Mouse (Mus musculus): ENCODE data around the gene Tjp1. TPM values are rescaled to one million over a fixed set of nuclear protein-coding genes. Genes with fewer than 3 reads are reported as not detected.

Gene Tjp1
- polyA plus RNA-seq, 1 experiment from 2014 or later: 13.4 TPM

DNA sequence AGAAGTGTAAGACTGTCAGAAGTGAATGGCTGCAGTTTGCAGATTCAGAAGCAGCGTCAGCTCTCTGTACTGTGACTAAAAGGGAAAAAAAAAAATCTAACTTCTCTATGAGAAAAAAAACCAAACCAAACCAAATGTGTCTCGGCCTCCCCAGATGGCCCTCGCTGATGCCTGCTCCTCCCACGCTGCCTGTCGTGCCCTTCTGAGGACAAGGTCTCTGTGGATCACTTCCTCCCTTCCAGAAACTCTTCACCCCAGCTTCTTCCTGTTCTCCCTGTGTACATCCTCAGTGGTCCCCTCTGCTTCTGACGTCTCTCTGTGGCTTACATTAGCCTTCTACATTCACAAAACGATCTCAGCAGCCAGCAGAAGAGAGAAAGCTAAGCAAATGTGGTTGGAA lies 26.8 kb downstream of the Tjp1 start:
- Histone ChIP-seq H3K27me3 (ENCODE audit: control insufficient read depth, insufficient read depth, low read length) (no peaks in the 10 kb centered on the region), H3K4me1 (ENCODE audit: control insufficient read depth, insufficient read depth, low read length) (no peaks in the 10 kb centered on the region), H3K4me3 (ENCODE audit: low read depth, low read length) (no peak overlapping the region), H3K27ac (ENCODE audit: low read length) (no peak overlapping the region), H3K36me3 (ENCODE audit: control insufficient read depth, insufficient read depth, low read length) (no peaks in the 10 kb centered on the region), H3K9ac (replicated peaks; ENCODE audit: low read depth, low read length) (no peak overlapping the region), H3K9me3 (ENCODE audit: control insufficient read depth, low read depth, low read length) (no peaks in the 10 kb centered on the region), H3K4me2 (replicated peaks; ENCODE audit: low read depth, low read length) (no peak overlapping the region)
- ATAC-seq (ENCODE audit: insufficient number of reproducible peaks, insufficient read depth, low FRiP score, low read depth): no peak
- WGBS: 40% methylated on average over 7 of the region's 7 CpGs

DNA sequence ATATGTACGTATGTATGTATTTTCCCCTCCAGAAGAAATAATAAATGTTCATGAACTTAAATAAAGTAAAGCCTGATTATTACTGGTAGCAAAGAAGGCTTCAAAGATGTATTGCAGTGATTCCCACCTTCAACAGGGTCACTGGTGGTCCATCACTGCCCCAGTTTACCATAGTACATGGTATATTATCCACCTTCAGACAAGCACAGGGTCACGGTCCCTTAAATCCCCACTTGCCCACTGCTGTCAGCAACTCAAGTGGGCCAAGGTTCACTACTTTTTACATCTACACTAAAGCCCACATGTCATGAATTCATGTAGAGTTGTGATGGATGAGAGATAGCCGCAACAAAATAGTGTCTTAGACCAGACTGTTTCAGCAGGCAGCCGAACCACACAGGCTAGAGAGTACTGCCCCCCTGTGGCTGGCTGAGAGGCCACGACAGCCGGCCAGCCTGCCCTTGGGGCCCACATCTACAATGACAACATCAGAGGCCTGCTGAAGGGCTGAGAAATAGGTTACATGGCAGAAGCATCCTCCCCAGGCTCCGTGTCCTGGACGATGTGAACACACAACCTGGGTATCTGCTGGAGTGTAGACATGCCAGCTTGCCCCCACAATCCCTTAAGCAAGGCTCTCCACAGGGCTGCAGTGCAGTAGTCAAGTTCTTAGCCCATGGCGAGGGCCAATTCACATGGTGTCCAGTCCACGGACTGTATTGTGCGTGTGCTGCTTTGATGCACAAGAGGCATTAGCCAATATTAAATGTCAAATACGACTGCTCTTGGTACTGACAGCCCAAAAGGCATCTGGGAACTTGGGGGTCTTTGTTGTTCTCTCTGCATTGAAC lies 29.6 kb downstream of the Tjp1 start:
- Histone ChIP-seq H3K27ac (ENCODE audit: low read length) (no peak overlapping the region), H3K4me2 (replicated peaks; ENCODE audit: low read depth, low read length) (no peak overlapping the region), H3K9me3 (ENCODE audit: control insufficient read depth, low read depth, low read length) (no peaks in the 10 kb centered on the region), H3K27me3 (ENCODE audit: control insufficient read depth, insufficient read depth, low read length) (no peaks in the 10 kb centered on the region), H3K36me3 (ENCODE audit: control insufficient read depth, insufficient read depth, low read length) (no peaks in the 10 kb centered on the region), H3K9ac (replicated peaks; ENCODE audit: low read depth, low read length) (no peak overlapping the region), H3K4me1 (ENCODE audit: control insufficient read depth, insufficient read depth, low read length) (no peaks in the 10 kb centered on the region), H3K4me3 (ENCODE audit: low read depth, low read length) (no peak overlapping the region)
- peak; percentile 49; the same call in 1 of the 2 replicates for ATAC-seq (ENCODE audit: insufficient number of reproducible peaks, insufficient read depth, low FRiP score, low read depth)
- 53% methylated on average over 12 of the region's 12 CpGs for WGBS

DNA sequence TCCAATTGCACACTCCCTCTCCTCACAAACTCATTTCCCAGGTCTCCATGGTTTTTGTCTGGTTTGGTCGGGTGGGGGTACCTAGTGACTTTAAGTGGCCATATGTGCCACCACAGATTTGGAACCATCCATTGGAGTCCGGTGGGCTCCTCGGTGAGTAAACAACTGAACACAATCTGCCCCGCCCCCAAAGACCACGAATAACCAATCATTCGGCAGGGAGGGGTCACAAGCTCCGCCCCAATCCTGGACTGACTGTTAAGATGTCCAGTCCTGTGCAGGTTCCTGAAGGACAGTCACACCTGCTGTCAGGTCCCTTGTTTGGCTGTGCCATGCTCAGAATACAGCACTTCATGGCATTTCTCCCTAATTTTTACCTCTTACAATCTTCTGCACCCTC lies 37.1 kb downstream of the Tjp1 start:
- H3K27ac ChIP-seq (ENCODE audit: low read length): no peak overlapping the region
- no peaks in the 10 kb centered on the region for H3K36me3 ChIP-seq (ENCODE audit: control insufficient read depth, insufficient read depth, low read length)
- no peak overlapping the region for H3K4me3 ChIP-seq (ENCODE audit: low read depth, low read length)
- WGBS: 81% methylated on average over 7 of the region's 7 CpGs
- H3K4me1 ChIP-seq (ENCODE audit: control insufficient read depth, insufficient read depth, low read length): 0 out of 2 replicates have a peak, but pooled peaks cover 3% of the 10 kb centered on the region
- no peak for ATAC-seq (ENCODE audit: insufficient number of reproducible peaks, insufficient read depth, low FRiP score, low read depth)
- H3K9ac ChIP-seq (replicated peaks; ENCODE audit: low read depth, low read length): no peak overlapping the region
- H3K27me3 ChIP-seq (ENCODE audit: control insufficient read depth, insufficient read depth, low read length): no peaks in the 10 kb centered on the region
- no peaks in the 10 kb centered on the region for H3K9me3 ChIP-seq (ENCODE audit: control insufficient read depth, low read depth, low read length)
- H3K4me2 ChIP-seq (replicated peaks; ENCODE audit: low read depth, low read length): no peak overlapping the region

DNA sequence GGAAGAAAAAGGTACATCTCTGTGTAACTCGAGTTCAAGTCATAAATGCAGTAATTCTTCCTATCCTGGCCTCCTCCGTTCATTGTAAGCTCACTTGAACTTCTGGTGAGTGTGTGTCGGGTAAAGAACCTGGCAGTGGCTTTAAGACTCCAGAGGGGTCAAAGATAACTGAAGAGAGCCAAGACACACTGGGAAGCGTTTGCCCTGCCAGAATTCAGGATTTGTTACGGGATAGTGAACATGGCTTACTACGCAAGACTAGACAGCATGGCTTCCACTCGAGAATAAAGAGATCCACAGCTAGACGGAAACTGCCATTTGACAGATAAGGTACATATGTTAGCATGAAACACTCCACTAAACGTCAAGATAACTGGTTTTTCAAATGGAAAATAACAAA lies 37.8 kb downstream of the Tjp1 start:
- ATAC-seq (ENCODE audit: insufficient number of reproducible peaks, insufficient read depth, low FRiP score, low read depth): no peak
- no peaks in the 10 kb centered on the region for H3K27me3 ChIP-seq (ENCODE audit: control insufficient read depth, insufficient read depth, low read length)
- no peak overlapping the region for H3K4me2 ChIP-seq (replicated peaks; ENCODE audit: low read depth, low read length)
- H3K36me3 ChIP-seq (ENCODE audit: control insufficient read depth, insufficient read depth, low read length): no peaks in the 10 kb centered on the region
- H3K27ac ChIP-seq (ENCODE audit: low read length): no peak overlapping the region
- no peak overlapping the region for H3K4me3 ChIP-seq (ENCODE audit: low read depth, low read length)
- no peak overlapping the region for H3K9ac ChIP-seq (replicated peaks; ENCODE audit: low read depth, low read length)
- H3K9me3 ChIP-seq (ENCODE audit: control insufficient read depth, low read depth, low read length): no peaks in the 10 kb centered on the region
- 0 out of 2 replicates have a peak, but pooled peaks cover 3% of the 10 kb centered on the region for H3K4me1 ChIP-seq (ENCODE audit: control insufficient read depth, insufficient read depth, low read length)
- WGBS: 75% methylated on average over 9 of the region's 9 CpGs

DNA sequence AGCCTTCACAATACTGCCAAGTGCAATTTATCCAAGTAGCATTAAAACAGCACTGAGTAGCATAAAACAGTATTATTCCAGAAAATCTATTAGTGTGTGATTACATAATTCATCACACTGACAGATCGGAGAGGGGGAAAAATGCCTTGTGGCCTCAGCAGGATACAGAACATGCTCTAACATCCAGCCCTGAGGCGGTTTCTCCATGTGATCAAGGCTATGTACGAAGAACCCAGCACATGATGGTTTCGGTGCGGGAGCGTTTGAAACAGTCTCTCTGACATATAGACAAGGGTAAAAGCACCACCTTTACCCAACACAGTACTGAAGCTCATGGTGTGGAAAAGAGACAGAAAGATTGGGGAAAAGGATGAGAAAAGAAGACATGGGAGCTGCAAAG lies 38.4 kb downstream of the Tjp1 start:
- Histone ChIP-seq H3K4me2 (replicated peaks; ENCODE audit: low read depth, low read length) (no peak overlapping the region), H3K36me3 (ENCODE audit: control insufficient read depth, insufficient read depth, low read length) (no peaks in the 10 kb centered on the region), H3K27me3 (ENCODE audit: control insufficient read depth, insufficient read depth, low read length) (no peaks in the 10 kb centered on the region), H3K4me1 (ENCODE audit: control insufficient read depth, insufficient read depth, low read length) (0 out of 2 replicates have a peak, but pooled peaks cover 3% of the 10 kb centered on the region), H3K9ac (replicated peaks; ENCODE audit: low read depth, low read length) (no peak overlapping the region), H3K4me3 (ENCODE audit: low read depth, low read length) (no peak overlapping the region), H3K27ac (ENCODE audit: low read length) (no peak overlapping the region), H3K9me3 (ENCODE audit: control insufficient read depth, low read depth, low read length) (no peaks in the 10 kb centered on the region)
- 86% methylated on average over 6 of the region's 6 CpGs for WGBS
- ATAC-seq (ENCODE audit: insufficient number of reproducible peaks, insufficient read depth, low FRiP score, low read depth): no peak

DNA sequence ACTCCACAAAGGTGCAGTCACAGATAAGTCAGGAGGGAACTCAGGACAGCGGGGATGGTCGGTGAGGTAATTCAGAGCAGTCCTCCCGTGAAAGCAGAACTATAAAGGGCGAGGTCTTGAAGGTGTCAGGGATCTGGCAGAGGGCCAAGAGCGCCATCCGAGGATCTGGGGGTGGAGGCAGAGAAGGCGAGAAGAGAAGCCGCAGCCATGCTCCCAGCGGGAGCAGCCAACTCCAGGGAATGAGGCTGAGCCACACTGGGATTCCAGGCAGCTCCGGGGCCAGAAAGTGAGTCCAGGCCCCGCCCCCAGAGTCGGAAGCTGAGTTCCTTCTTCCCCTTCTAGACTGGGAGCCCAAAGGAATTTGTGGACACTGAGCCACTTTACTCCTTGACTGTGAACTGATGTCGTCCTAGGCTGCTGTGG lies 41.3 kb downstream of the Tjp1 start:
- peaks cover 3% of the 10 kb centered on the region; the same call in 1 of the 2 replicates for H3K4me1 ChIP-seq (ENCODE audit: control insufficient read depth, insufficient read depth, low read length)
- no peaks in the 10 kb centered on the region for H3K27me3 ChIP-seq (ENCODE audit: control insufficient read depth, insufficient read depth, low read length)
- H3K9ac ChIP-seq (replicated peaks; ENCODE audit: low read depth, low read length): no peak overlapping the region
- WGBS: 3% methylated on average over 13 of the region's 13 CpGs
- no peaks in the 10 kb centered on the region for H3K36me3 ChIP-seq (ENCODE audit: control insufficient read depth, insufficient read depth, low read length)
- 0 out of 2 replicates have a peak overlapping the region, but pooled peaks have one; percentile 7 for H3K4me3 ChIP-seq (ENCODE audit: low read depth, low read length)
- no peaks in the 10 kb centered on the region for H3K9me3 ChIP-seq (ENCODE audit: control insufficient read depth, low read depth, low read length)
- no peak overlapping the region for H3K27ac ChIP-seq (ENCODE audit: low read length)
- ATAC-seq (ENCODE audit: insufficient number of reproducible peaks, insufficient read depth, low FRiP score, low read depth): peak; percentile 69
- H3K4me2 ChIP-seq (replicated peaks; ENCODE audit: low read depth, low read length): peak overlapping the region; percentile 27; the same call in 1 of the 2 replicates

DNA sequence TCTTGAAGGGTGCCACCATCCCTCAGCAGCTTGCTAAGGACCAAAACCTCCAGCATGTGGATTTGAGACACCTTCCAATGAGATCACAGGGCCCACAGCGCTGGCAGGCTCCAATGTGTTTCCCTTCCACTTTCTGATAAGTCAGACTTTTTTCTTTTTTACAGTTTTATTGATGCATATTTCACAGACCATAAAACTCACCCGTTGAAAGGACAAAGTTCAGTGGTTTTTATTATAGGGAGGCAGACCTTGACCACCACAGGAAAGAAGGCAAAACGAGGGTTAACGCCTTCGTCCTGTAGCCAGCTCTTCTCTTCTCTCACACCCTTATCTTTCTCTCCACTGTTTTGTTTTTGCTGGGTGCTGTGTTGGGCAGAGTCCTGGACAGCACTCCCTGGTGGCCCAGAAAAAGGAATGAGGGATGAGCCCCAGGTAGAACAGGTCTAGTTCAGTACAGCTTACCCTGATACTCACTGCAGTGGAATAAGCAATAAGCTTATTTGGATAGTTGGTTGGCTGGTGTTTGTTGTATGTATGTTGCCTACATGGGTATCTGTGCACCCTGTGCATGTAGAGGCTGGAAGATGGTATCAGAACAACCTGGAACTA lies 43.3 kb downstream of the Tjp1 start:
- H3K27me3 ChIP-seq (ENCODE audit: control insufficient read depth, insufficient read depth, low read length): no peaks in the 10 kb centered on the region
- H3K36me3 ChIP-seq (ENCODE audit: control insufficient read depth, insufficient read depth, low read length): no peaks in the 10 kb centered on the region
- no peak overlapping the region for H3K27ac ChIP-seq (ENCODE audit: low read length)
- WGBS: 61% methylated on average over 5 of the region's 5 CpGs
- no peak overlapping the region for H3K4me2 ChIP-seq (replicated peaks; ENCODE audit: low read depth, low read length)
- H3K4me3 ChIP-seq (ENCODE audit: low read depth, low read length): no peak overlapping the region
- H3K4me1 ChIP-seq (ENCODE audit: control insufficient read depth, insufficient read depth, low read length): peaks cover 3% of the 10 kb centered on the region; the same call in 1 of the 2 replicates
- H3K9me3 ChIP-seq (ENCODE audit: control insufficient read depth, low read depth, low read length): no peaks in the 10 kb centered on the region
- no peak for ATAC-seq (ENCODE audit: insufficient number of reproducible peaks, insufficient read depth, low FRiP score, low read depth)
- no peak overlapping the region for H3K9ac ChIP-seq (replicated peaks; ENCODE audit: low read depth, low read length)

DNA sequence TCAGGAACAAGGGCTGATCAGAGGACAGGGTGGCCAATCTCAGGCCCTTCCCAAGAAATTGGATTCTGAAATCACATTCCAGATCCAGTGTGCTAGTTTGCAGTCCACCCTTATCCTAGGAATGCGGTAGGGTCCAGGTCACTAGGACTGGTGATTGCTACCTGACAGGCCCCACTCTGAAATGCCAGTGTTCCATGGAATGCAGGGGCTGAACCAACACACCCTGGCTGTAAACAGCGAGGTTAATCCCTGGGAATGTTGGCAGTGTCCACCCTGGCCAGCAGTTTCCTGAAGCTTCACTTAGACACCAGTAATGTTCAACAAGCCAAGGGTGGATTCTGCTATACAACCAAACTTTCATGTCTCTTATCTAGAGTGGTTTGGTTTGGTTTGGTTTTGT lies 45.4 kb downstream of the Tjp1 start:
- H3K9me3 ChIP-seq (ENCODE audit: control insufficient read depth, low read depth, low read length): no peaks in the 10 kb centered on the region
- WGBS: 49% methylated on average over 2 of the region's 2 CpGs
- no peaks in the 10 kb centered on the region for H3K27me3 ChIP-seq (ENCODE audit: control insufficient read depth, insufficient read depth, low read length)
- no peak overlapping the region for H3K4me2 ChIP-seq (replicated peaks; ENCODE audit: low read depth, low read length)
- no peak overlapping the region for H3K4me3 ChIP-seq (ENCODE audit: low read depth, low read length)
- no peak overlapping the region for H3K27ac ChIP-seq (ENCODE audit: low read length)
- H3K4me1 ChIP-seq (ENCODE audit: control insufficient read depth, insufficient read depth, low read length): peaks cover 3% of the 10 kb centered on the region; the same call in 1 of the 2 replicates
- no peak for ATAC-seq (ENCODE audit: insufficient number of reproducible peaks, insufficient read depth, low FRiP score, low read depth)
- no peak overlapping the region for H3K9ac ChIP-seq (replicated peaks; ENCODE audit: low read depth, low read length)
- H3K36me3 ChIP-seq (ENCODE audit: control insufficient read depth, insufficient read depth, low read length): no peaks in the 10 kb centered on the region
